Mouse (Mus musculus) adrenal gland, adult 18-20 months (tissue): ENCODE results near the gene Kdm4a. TPM values are rescaled to one million over a fixed set of nuclear protein-coding genes. Genes with fewer than 3 reads are reported as not detected.

ENCODE experiments used
- DNase-seq, 2 experiments: peaks; one replicate each; pipeline ENCODE4 v3.0.0; 2021 to 2022; ENCODE audit warnings: low spot score in 2 of 2
- microRNA-seq, 2 experiments: library from miRNA; unstranded; fragments of <30 nt; microRNA quantifications; one replicate each; pipeline ENCODE4 v1.2.0; 2021; ENCODE audit warnings: borderline number of aligned reads in 2 of 2
- total RNA-seq, 2 experiments: library from RNA; stranded (reverse); gene quantifications; 1 replicate in 1 of 2; 2 replicates in 1 of 2; pipeline ENCODE4 v1.2.3; 2021

The Kdm4a gene
- total RNA-seq, 2 experiments from 2014 or later = 30.3 to 35.6 TPM

DNA sequence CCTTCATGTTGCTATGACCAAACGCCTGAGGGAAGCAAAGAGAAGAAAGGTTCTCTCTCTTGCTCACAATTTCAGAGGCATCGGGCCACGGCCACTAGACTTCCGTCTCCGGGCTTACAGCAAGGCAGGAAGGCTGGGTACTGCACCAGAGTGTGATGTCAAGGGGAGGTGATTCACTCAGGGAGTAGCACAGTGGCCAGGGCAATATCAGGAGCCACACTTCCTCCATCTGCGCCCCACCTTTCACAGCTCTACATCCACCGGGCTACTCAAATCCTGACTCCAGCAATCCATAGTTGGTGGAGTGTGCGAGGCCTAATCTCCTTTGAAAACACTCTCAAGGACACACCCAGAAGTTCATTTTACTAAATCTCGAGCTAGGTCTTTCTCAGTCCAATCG, 62.3 kb downstream of the Kdm4a start:
- no peak for DNase-seq

GRCm38 (mm10) chr4:118116098-118116497, 63.7 kb downstream of the Kdm4a start:
- no peak for DNase-seq

- no peak for DNase-seq
Observed at GRCm38 (mm10) chr4:118115132-118115531, 64.7 kb downstream of the Kdm4a start.

GRCm38 (mm10) chr4:118112601-118113000, 67.2 kb downstream of the Kdm4a start:
- no peak for DNase-seq

DNA sequence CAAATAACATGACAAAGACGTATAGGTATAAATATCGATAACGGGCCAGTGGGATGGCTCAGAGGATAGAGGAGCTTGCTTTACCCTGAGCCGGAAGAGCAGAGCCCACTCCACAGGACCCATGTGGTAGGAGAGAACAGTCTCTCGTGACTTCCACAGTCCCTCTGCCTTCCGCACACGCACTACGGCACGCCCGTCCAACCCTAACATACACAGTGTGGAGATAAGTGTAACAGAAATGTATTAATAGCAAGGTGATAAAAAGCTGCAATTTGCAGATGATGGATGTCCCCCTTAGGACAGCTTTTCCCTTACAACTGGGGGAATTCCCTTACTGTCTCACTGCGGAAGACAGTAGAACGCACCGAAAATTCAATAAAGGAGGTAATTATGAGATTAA, 70.2 kb downstream of the Kdm4a start:
- DNase-seq = no peak

- DNase-seq = no peak
Observed at GRCm38 (mm10) chr4:118108779-118109178, 71.1 kb downstream of the Kdm4a start.

DNA sequence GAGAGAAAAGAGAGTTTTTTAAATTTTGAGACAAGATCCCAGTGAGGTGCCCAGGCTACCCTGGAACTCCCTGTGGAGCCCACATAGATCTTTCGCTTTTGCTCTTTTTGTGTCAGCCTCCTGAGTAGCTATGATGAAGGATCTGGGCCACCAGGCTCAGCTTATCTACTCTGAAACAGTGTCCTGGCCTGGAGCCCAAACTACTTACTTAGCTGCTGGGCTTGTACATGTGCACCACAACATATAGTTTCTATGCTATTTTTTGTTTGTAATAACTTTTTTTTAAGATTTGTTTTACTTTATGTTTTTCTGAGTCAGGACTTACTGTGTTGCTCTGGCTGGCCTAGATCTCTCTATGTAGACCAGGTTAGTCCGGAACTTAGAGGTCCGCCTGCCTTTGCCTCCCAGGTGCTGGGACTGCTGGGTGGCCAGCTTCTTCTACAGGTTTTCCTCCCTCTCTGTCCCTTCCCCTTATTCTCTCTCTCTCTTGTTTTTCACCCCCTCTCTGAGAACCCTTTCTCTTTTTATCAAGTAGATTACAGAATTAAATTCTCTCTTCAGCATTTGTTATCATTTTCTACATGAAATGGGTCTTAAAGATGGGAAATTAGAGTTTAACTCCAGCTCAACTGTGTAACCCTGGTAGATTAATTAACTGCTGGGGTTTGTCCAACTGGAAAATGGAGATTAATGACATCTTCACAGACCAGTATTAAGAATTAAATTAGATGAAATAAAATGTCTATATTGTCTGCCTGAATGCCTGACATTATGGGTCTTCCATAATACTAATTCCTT, 74.4 kb downstream of the Kdm4a start:
- DNase-seq = no peak

GRCm38 (mm10) chr4:118103280-118103830, 76.5 kb downstream of the Kdm4a start:
- no peak for DNase-seq

- DNase-seq = no peak
Observed at GRCm38 (mm10) chr4:118101497-118101896, 78.3 kb downstream of the Kdm4a start.

- DNase-seq = no peak
Observed at GRCm38 (mm10) chr4:118099637-118100364, 80.0 kb downstream of the Kdm4a start.

DNA sequence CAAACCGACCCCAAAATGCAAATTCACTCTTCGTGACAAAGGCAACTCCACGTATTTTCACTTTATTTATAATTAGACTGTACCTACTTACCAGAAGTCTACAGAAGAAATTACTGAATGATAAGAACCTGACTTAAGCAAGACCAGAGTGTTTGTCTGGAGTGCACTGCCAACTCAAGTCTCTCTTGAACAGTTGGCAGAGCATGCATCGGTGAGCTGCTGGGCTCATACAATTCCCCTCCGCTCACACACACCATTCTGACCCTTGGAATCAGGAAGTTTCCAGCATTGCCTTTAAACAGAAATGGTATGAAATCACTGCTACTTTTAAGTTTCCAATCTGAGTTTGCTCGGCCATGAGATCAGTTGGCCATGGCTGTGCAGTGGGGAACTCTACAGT, 81.3 kb downstream of the Kdm4a start:
- no peak for DNase-seq

GRCm38 (mm10) chr4:118096069-118096468, 83.8 kb downstream of the Kdm4a start:
- no peak for DNase-seq

DNA sequence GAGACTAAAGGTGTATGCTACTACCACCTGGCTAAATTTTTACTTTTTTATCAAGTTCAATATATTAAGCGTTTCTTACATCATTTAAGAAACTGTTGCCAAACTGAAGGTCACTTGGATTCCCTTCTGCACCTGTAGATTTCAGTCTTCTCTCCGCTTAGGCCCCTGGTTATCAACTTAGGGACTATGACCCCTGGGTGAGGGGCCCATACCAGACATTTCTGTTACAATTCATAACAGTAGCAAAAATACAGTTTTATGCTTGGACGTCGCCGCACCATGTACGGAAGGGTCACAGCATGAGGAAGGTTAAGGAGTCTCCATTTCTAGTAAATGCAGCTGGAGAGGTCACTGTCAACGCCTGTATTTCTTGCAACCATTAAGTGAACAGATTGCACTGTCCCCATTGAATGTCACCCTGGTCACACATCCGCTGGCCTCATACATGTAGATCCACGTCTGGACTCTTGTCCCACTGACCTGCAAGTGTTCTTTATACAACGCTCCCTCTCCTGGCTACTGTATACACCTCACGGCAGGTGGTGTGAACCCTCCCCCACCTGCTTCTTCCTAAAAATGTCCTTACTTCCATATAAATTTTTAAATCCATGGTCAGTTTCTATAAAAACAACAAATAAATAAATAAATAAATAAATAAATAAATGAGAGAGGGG, 86.9 kb downstream of the Kdm4a start:
- no peak for DNase-seq

- no peak for DNase-seq
Observed at GRCm38 (mm10) chr4:118090449-118090848, 89.4 kb downstream of the Kdm4a start.

- peak; percentile 30 to 33 for DNase-seq
Observed at GRCm38 (mm10) chr4:118089939-118090338, 89.9 kb downstream of the Kdm4a start.

DNA sequence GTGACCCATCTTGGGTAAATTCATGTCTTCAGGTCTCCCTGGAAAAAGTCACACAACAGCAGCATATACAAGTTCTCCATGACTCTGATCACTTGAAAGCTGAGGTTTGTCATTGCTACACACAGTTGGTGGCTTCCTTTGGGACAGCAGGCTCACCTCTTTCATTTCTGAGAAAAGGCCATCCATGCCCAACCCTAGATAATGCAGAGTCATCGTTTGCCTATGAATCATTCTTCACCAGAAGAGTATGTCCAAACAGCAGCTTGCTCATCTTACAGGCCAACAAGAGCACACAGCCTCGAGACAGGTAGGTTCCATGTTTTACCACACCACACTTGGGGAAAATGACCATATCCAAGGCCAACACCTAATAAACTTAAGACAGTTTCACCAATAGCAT, 91.1 kb downstream of the Kdm4a start:
- DNase-seq = no peak

Small RNA genes lying within 50 kb of the gene (microRNA-seq; reads per million reads assigned to microRNA genes)
- 0.47 to 1.2 reads per million in 2 experiments for gene Mir7226

Other genes starting within 250 kb of the Kdm4a start
- gene St3gal3, start 45.1 kb downstream of the Kdm4a start, total RNA-seq = 10 to 100 TPM; 37.4 to 40.5 TPM
- 10 to 100 TPM; 42.5 to 43.1 TPM for gene Ptprf, start 111.4 kb upstream of the Kdm4a start, total RNA-seq
- 10 to 100 TPM; 13.9 to 19.2 TPM for gene Szt2, start 229.2 kb upstream of the Kdm4a start, total RNA-seq
- gene Med8, start 229.3 kb upstream of the Kdm4a start, total RNA-seq = 10 to 100 TPM; 62.3 to 68.5 TPM
- gene Elovl1, start 248.1 kb upstream of the Kdm4a start, total RNA-seq = 10 to 100 TPM; 61.2 to 86.0 TPM